Mouse (Mus musculus) MEL (cell line): Measurements from ENCODE around the gene Spint3.

Experiments
- BHLHE40 ChIP-seq: IDR thresholded peaks from 2 replicates; pipeline ENCODE4 v1.6.1; 2012; ENCODE audit warnings: low read depth, mild to moderate bottlenecking, inconsistent platforms, low read length, improper control_type of control experiment, borderline replicate concordance
- CTCF ChIP-seq, 3 experiments: IDR thresholded peaks in 2 of 3; conservative IDR thresholded peaks in 1 of 3; 2 replicates each; pipeline ENCODE4 v1.5.1; 2011 to 2012; ENCODE audit warnings: low read length in 3 of 3, low read depth in 2 of 3, mild to moderate bottlenecking in 2 of 3, improper control_type of control experiment in 1 of 3, inconsistent platforms in 1 of 3, mixed read lengths in 1 of 3, moderate library complexity in 1 of 3; ENCODE audit not compliant: control insufficient read depth in 1 of 3, insufficient read depth in 1 of 3, poor library complexity in 1 of 3, severe bottlenecking in 1 of 3
- NRF1 ChIP-seq: IDR thresholded peaks from 2 replicates; pipeline ENCODE4 v1.6.1; 2014; ENCODE audit warnings: low read depth, mild to moderate bottlenecking, inconsistent platforms, low read length, improper control_type of control experiment, moderate library complexity; ENCODE audit not compliant: poor library complexity, insufficient read depth, severe bottlenecking
- POLR2AphosphoS5 ChIP-seq: IDR thresholded peaks from 2 replicates; pipeline ENCODE4 v1.6.1; 2012; ENCODE audit warnings: low read depth, borderline replicate concordance, mild to moderate bottlenecking, inconsistent platforms, low read length, moderate library complexity, mixed read lengths

DNA sequence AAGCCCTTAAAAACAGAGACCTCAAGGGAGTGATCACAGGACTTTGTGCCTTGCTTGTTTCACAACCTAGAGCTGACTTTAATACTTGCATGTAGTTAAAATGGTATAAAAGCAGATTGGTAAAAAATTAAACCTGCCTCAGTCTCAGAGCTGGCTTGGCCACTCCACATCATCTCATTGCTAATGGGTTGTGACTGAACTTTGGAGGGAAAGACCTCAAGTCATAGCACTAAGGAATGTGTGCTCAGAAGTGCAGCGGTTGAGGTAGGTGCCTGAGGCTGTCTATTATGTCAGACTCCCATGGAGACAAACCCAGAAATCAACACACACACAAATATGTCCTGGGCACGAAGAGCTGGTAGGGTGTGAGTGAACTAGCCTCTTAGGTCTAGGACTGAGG lies 29.5 kb downstream of the Spint3 start:
- TF ChIP-seq CTCF (IDR thresholded peaks at IDR 0.05 in 2 of 3, conservative IDR thresholded peaks at IDR 0.05 in 1 of 3; ENCODE audit: control insufficient read depth in 1 of 3, insufficient read depth in 1 of 3, low read depth in 2 of 3, low read length in 3 of 3, poor library complexity in 1 of 3, severe bottlenecking in 1 of 3) (no peak), BHLHE40 (no peak), POLR2AphosphoS5 (no peak), NRF1 (no peak)
